Mouse (Mus musculus): ENCODE data around the gene Sik3. TPM values are rescaled to one million over a fixed set of nuclear protein-coding genes. Genes with fewer than 3 reads are reported as not detected.

Gene Sik3
- polyA plus RNA-seq, 1 experiment, result 29.4 TPM

- H3K4me2 ChIP-seq (ENCODE audit: low read depth), result no peak overlapping the region
Observed at GRCm38 (mm10) chr9:46241818-46242217, 229.2 kb downstream of the Sik3 start.

DNA sequence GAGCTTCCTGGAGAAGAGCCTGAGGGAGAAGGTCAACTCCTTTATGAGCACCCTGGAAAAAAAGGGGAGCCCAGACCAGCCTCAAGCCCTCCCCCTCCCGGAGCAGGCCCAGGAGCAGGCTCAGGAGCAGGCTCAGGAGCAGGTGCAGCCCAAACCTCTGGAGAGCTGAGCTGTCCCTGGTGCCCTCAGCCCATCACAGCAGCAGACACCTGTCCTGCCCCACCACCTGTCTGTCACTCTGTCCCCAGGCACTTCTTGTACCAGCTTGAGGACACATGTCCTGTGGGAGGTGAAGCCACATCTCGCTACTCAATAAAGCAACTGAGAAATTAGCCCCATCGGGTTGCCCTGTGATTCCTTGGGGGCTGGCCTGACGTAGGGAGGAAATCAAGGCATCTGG lies 230.5 kb downstream of the Sik3 start:
- Histone ChIP-seq H3ac (ENCODE audit: control insufficient read depth, insufficient read length) (no peak overlapping the region), H3K4me2 (ENCODE audit: low read depth) (no peak overlapping the region)

More at GRCm38 (mm10) chr9:46241818-46242217, 229.2 kb downstream of the Sik3 start:
- Histone ChIP-seq H3K79me2 (ENCODE audit: control insufficient read depth, insufficient read depth) (no peaks in the 10 kb centered on the region), H3K4me3 (no peak overlapping the region), H3ac (ENCODE audit: control insufficient read depth, insufficient read length) (no peak overlapping the region), H3K27me3 (ENCODE audit: control insufficient read depth, insufficient read depth, insufficient read length) (peaks cover 58% of the 10 kb centered on the region), H3K36me3 (ENCODE audit: control insufficient read depth, insufficient read depth) (no peaks in the 10 kb centered on the region)
- TF ChIP-seq MYOD1 (IDR thresholded peaks at IDR 0.05; ENCODE audit: control insufficient read depth in 1 of 3, insufficient read length in 2 of 3, low read depth in 2 of 3), result no peak
- TF ChIP-seq E2F4 (IDR thresholded peaks at IDR 0.05; ENCODE audit: insufficient read depth), result no peak
- TF ChIP-seq MAX (IDR thresholded peaks at IDR 0.05; ENCODE audit: low read depth), result no peak
- no peak for TF ChIP-seq CEBPB (IDR thresholded peaks at IDR 0.05; ENCODE audit: insufficient read depth, poor library complexity, severe bottlenecking)
- no peak for TF ChIP-seq MYOG (IDR thresholded peaks at IDR 0.05; ENCODE audit: control insufficient read depth in 1 of 3, insufficient read depth in 1 of 3, insufficient read length in 2 of 3, low read depth in 2 of 3)
- TF ChIP-seq USF1 (IDR thresholded peaks at IDR 0.05; ENCODE audit: low read depth), result no peak
- TF ChIP-seq SRF (IDR thresholded peaks at IDR 0.05; ENCODE audit: control insufficient read depth, insufficient read length, low read depth), result no peak
- TF ChIP-seq TCF12 (IDR thresholded peaks at IDR 0.05; ENCODE audit: insufficient read depth, poor library complexity, severe bottlenecking), result no peak
- TF ChIP-seq REST (IDR thresholded peaks at IDR 0.05; ENCODE audit: insufficient read depth, insufficient read length), result no peak
- TF ChIP-seq TCF3 (IDR thresholded peaks at IDR 0.05; ENCODE audit: insufficient read length, low read depth), result no peak
- TF ChIP-seq POLR2AphosphoS2 (IDR thresholded peaks at IDR 0.05; ENCODE audit: insufficient read length, low read depth), result no peak
- no peak for TF ChIP-seq POLR2A (IDR thresholded peaks at IDR 0.05; ENCODE audit: insufficient read length, low read depth)

DNA sequence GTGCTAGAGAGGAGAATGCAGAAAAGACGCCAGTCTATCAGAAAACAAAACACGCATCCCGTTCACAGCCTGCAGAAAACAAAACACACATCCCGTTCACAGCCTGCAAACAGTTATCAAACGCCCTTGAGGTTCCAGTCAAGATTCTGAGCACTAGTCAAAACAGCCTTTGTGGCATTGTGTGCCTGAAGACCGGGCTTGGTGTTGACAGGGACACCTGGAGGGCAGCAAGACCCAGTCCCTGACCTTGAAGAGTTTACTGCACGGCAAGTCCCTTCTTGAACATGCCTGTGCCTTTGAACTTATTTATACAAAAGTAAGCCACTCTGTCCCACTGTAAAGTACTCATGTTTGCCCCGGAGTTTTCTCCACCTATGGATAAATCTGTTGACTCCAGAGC lies 231.0 kb downstream of the Sik3 start:
- H3K79me2 ChIP-seq (ENCODE audit: control insufficient read depth, insufficient read depth), result no peaks in the 10 kb centered on the region
- H3K4me2 ChIP-seq (ENCODE audit: low read depth), result no peak overlapping the region
- TF ChIP-seq POLR2AphosphoS2 (IDR thresholded peaks at IDR 0.05; ENCODE audit: insufficient read length, low read depth), result no peak
- no peak for TF ChIP-seq SRF (IDR thresholded peaks at IDR 0.05; ENCODE audit: control insufficient read depth, insufficient read length, low read depth)
- no peak for TF ChIP-seq POLR2A (IDR thresholded peaks at IDR 0.05; ENCODE audit: insufficient read length, low read depth)
- TF ChIP-seq CEBPB (IDR thresholded peaks at IDR 0.05; ENCODE audit: insufficient read depth, poor library complexity, severe bottlenecking), result no peak
- TF ChIP-seq TCF3 (IDR thresholded peaks at IDR 0.05; ENCODE audit: insufficient read length, low read depth), result no peak
- no peak for TF ChIP-seq MYOG (IDR thresholded peaks at IDR 0.05; ENCODE audit: control insufficient read depth in 1 of 3, insufficient read depth in 1 of 3, insufficient read length in 2 of 3, low read depth in 2 of 3)
- TF ChIP-seq REST (IDR thresholded peaks at IDR 0.05; ENCODE audit: insufficient read depth, insufficient read length), result no peak
- no peak for TF ChIP-seq E2F4 (IDR thresholded peaks at IDR 0.05; ENCODE audit: insufficient read depth)
- no peak for TF ChIP-seq MYOD1 (IDR thresholded peaks at IDR 0.05; ENCODE audit: control insufficient read depth in 1 of 3, insufficient read length in 2 of 3, low read depth in 2 of 3)
- TF ChIP-seq USF1 (IDR thresholded peaks at IDR 0.05; ENCODE audit: low read depth), result no peak
- no peak for TF ChIP-seq MAX (IDR thresholded peaks at IDR 0.05; ENCODE audit: low read depth)
- TF ChIP-seq TCF12 (IDR thresholded peaks at IDR 0.05; ENCODE audit: insufficient read depth, poor library complexity, severe bottlenecking), result no peak
- peaks cover 45% of the 10 kb centered on the region for H3K27me3 ChIP-seq (ENCODE audit: control insufficient read depth, insufficient read depth, insufficient read length)
- no peaks in the 10 kb centered on the region for H3K36me3 ChIP-seq (ENCODE audit: control insufficient read depth, insufficient read depth)
- no peak overlapping the region for H3ac ChIP-seq (ENCODE audit: control insufficient read depth, insufficient read length)
- no peak overlapping the region for H3K4me3 ChIP-seq

More for the DNA sequence above, 230.5 kb downstream of the Sik3 start:
- no peak for TF ChIP-seq SRF (IDR thresholded peaks at IDR 0.05; ENCODE audit: control insufficient read depth, insufficient read length, low read depth)
- no peak for TF ChIP-seq USF1 (IDR thresholded peaks at IDR 0.05; ENCODE audit: low read depth)
- peak in 1 of 3 experiments; percentile 37 for TF ChIP-seq MYOD1 (IDR thresholded peaks at IDR 0.05; ENCODE audit: control insufficient read depth in 1 of 3, insufficient read length in 2 of 3, low read depth in 2 of 3)
- TF ChIP-seq E2F4 (IDR thresholded peaks at IDR 0.05; ENCODE audit: insufficient read depth), result no peak
- TF ChIP-seq POLR2AphosphoS2 (IDR thresholded peaks at IDR 0.05; ENCODE audit: insufficient read length, low read depth), result no peak
- no peak for TF ChIP-seq REST (IDR thresholded peaks at IDR 0.05; ENCODE audit: insufficient read depth, insufficient read length)
- TF ChIP-seq TCF12 (IDR thresholded peaks at IDR 0.05; ENCODE audit: insufficient read depth, poor library complexity, severe bottlenecking), result no peak
- no peaks in the 10 kb centered on the region for H3K79me2 ChIP-seq (ENCODE audit: control insufficient read depth, insufficient read depth)
- H3K36me3 ChIP-seq (ENCODE audit: control insufficient read depth, insufficient read depth), result no peaks in the 10 kb centered on the region
- peaks cover 49% of the 10 kb centered on the region for H3K27me3 ChIP-seq (ENCODE audit: control insufficient read depth, insufficient read depth, insufficient read length)
- no peak overlapping the region for H3K4me3 ChIP-seq

- Histone ChIP-seq H3K4me3 (no peak overlapping the region), H3K79me2 (ENCODE audit: control insufficient read depth, insufficient read depth) (no peaks in the 10 kb centered on the region), H3ac (ENCODE audit: control insufficient read depth, insufficient read length) (no peak overlapping the region), H3K27me3 (ENCODE audit: control insufficient read depth, insufficient read depth, insufficient read length) (peaks cover 27% of the 10 kb centered on the region), H3K36me3 (ENCODE audit: control insufficient read depth, insufficient read depth) (no peaks in the 10 kb centered on the region), H3K4me2 (ENCODE audit: low read depth) (peak overlapping the region; percentile 69)
- TF ChIP-seq TCF3 (IDR thresholded peaks at IDR 0.05; ENCODE audit: insufficient read length, low read depth) (no peak), POLR2A (IDR thresholded peaks at IDR 0.05; ENCODE audit: insufficient read length, low read depth) (no peak), MAX (IDR thresholded peaks at IDR 0.05; ENCODE audit: low read depth) (no peak), REST (IDR thresholded peaks at IDR 0.05; ENCODE audit: insufficient read depth, insufficient read length) (no peak), CEBPB (IDR thresholded peaks at IDR 0.05; ENCODE audit: insufficient read depth, poor library complexity, severe bottlenecking) (no peak), E2F4 (IDR thresholded peaks at IDR 0.05; ENCODE audit: insufficient read depth) (no peak), MYOG (IDR thresholded peaks at IDR 0.05; ENCODE audit: control insufficient read depth in 1 of 3, insufficient read depth in 1 of 3, insufficient read length in 2 of 3, low read depth in 2 of 3) (no peak), SRF (IDR thresholded peaks at IDR 0.05; ENCODE audit: control insufficient read depth, insufficient read length, low read depth) (no peak)
Observed at GRCm38 (mm10) chr9:46246752-46247324, 234.2 kb downstream of the Sik3 start.
